Mouse (Mus musculus) heart, embryonic 14.5 days (tissue): ENCODE data around the gene Zfand3. TPM values are rescaled to one million over a fixed set of nuclear protein-coding genes. Genes with fewer than 3 reads are reported as not detected.

Experiments
- ATAC-seq: fragments of 200-750 bp; cut with Nextera tagmentation; 2 replicates; pipeline ENCODE4 v1.8.0; 2017; ENCODE audit warnings: low read depth, moderate TSS enrichment; ENCODE audit not compliant: insufficient number of reproducible peaks, insufficient read depth, low FRiP score
- H3K27ac ChIP-seq, 2 experiments: fragments of 200-500 bp in 1 of 2; fragments of 300-500 bp in 1 of 2; sonication (generic) in 1 of 2; replicated peaks in 1 of 2; 2 replicates each; pipeline ENCODE4 v1.5.1; 2012 to 2014; ENCODE audit warnings: low read depth in 2 of 2, low read length in 2 of 2, control low read depth in 1 of 2, mild to moderate bottlenecking in 1 of 2, mixed read lengths in 1 of 2; ENCODE audit not compliant: control insufficient read depth in 1 of 2, insufficient read depth in 1 of 2
- H3K27me3 ChIP-seq: fragments of 300-500 bp; sonication (generic); 2 replicates; pipeline ENCODE4 v1.6.1; 2014; ENCODE audit warnings: mild to moderate bottlenecking, low read length, control low read depth; ENCODE audit not compliant: control insufficient read depth, insufficient read depth
- H3K36me3 ChIP-seq: fragments of 300-500 bp; sonication (generic); 2 replicates; pipeline ENCODE4 v1.6.1; 2014; ENCODE audit warnings: mild to moderate bottlenecking, control low read depth, low read length, mixed read lengths; ENCODE audit not compliant: control insufficient read depth, insufficient read depth
- H3K4me1 ChIP-seq, 2 experiments: fragments of 200-500 bp in 1 of 2; fragments of 300-500 bp in 1 of 2; sonication (generic) in 1 of 2; 2 replicates each; pipeline ENCODE4 v1.6.1; 2012 to 2014; ENCODE audit warnings: low read length in 2 of 2, control low read depth in 1 of 2, mixed read lengths in 1 of 2; ENCODE audit not compliant: control insufficient read depth in 2 of 2, insufficient read depth in 2 of 2
- H3K4me2 ChIP-seq: fragments of 300-500 bp; sonication (generic); 2 replicates; pipeline ENCODE4 v1.6.1; 2014; ENCODE audit warnings: mild to moderate bottlenecking, low read length
- H3K4me3 ChIP-seq, 2 experiments: fragments of 200-500 bp in 1 of 2; fragments of 300-500 bp in 1 of 2; sonication (generic) in 1 of 2; 2 replicates each; pipeline ENCODE4 v1.5.1; 2012 to 2014; ENCODE audit warnings: low read length in 2 of 2, mild to moderate bottlenecking in 2 of 2, control low read depth in 1 of 2, low read depth in 1 of 2, moderate library complexity in 1 of 2; ENCODE audit not compliant: control insufficient read depth in 1 of 2, insufficient read depth in 1 of 2
- H3K9ac ChIP-seq: fragments of 300-500 bp; sonication (generic); 2 replicates; pipeline ENCODE4 v1.6.1; 2014; ENCODE audit warnings: mild to moderate bottlenecking, low read length
- H3K9me3 ChIP-seq: fragments of 300-500 bp; sonication (generic); 2 replicates; pipeline ENCODE4 v1.6.1; 2016; ENCODE audit warnings: low read length, control low read depth; ENCODE audit not compliant: control insufficient read depth
- WGBS: fragments of 180-500 bp; shearing (Covaris S2); extraction: QIAGEN DNeasy Blood & Tissue Kit; methylation state at CpG from one replicate; pipeline ENCODE4 v1.1.7; 2014; 5-methylcytosine and 5-hydroxymethylcytosine counted together
- polyA plus RNA-seq: library from polyadenylated mRNA; unstranded; fragments of >200 nt; fragmentation: Nextera tagmentation; extraction: Ambion mirVana; gene quantifications from 2 replicates; pipeline ENCODE4 v1.2.1, GENCODE M21; 2014

The Zfand3 gene
- 39.8 and 48.1 TPM in 2 replicates for polyA plus RNA-seq

DNA sequence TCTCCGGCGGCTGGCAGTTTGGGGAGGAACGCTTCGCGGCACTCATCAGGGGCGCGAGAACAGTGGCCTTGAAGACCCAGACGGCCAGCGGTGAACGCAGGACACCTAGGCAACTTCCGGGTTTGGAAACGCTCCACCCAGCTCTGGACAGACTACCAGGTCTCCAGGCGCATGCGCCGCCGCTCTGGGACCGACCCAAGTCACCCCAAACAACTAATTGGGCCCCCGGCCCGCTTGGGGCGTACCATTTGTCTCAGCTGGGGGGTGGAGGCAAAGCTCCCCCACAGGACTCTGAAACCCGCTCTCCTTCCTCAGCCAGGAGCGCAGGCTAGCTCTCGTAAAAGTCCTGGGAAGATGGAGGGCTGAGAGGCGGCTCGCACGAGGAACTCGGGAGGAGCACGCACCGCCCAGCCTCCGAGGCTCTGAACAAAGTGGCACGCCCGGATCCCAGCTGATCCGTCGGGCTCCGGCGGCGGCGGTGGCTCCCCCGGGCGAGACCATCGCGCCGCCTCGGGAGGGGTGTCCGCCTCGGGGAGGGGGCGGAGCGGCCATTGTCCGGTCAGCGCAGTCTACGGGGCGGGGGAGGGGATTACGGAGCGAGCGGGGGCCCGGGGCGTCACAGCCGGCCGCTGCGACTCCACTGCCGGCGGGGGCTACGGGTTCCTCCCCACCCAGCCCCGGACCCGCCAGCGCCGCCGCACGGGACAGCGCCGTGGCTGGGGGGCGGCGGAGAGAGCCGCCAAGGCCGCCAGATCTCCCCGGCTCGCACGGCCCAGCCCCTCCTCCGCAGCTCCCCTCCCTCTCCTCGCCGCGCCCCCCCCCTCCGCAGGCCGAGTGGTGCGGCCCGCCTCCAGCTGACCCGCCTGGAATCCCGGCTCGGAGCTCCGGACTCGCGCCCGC lies at the start of gene Zfand3:
Zfand3 (plus strand) TSS at position 531 of the 900 bp plus-strand sequence.
- no peaks in the 10 kb centered on the region for H3K9me3 ChIP-seq
- peak; percentile 94 for ATAC-seq
- H3K36me3 ChIP-seq: 0 out of 2 replicates have a peak, but pooled peaks cover under 1% of the 10 kb centered on the region
- H3K4me1 ChIP-seq: peaks cover 11 to 34% of the 10 kb centered on the region in 2 experiments
- peak within 1 kb of the TSS; percentile 96 to 99 for H3K4me3 ChIP-seq
- H3K27ac ChIP-seq: peak within 1 kb of the TSS; percentile 100
- peak within 1 kb of the TSS; percentile 92 for H3K4me2 ChIP-seq
- H3K27me3 ChIP-seq: no peaks in the 10 kb centered on the region
- H3K9ac ChIP-seq: peak within 1 kb of the TSS; percentile 99
- WGBS: 0% methylated on average over 60 of the region's 93 CpGs

DNA sequence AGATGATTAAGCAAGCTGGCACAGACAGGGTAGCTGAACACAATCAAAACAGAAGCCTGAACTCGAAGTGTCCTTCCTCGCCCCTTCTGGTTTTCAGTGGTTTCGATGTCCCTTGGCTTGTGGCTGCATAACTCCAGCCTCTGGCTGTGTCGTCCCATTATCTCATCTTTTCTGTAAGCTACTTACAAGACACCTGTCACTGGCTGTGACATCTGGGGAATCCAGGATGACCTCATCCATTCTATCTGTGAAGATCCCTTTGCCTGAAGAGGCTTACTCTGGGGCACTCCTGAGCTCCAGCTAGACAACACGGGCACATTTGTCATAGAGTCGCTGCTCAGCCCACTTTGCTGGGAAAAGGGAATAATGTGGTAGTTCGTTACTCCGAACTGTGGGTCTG lies 48.7 kb upstream of the Zfand3 start:
- H3K27me3 ChIP-seq: no peaks in the 10 kb centered on the region
- H3K4me3 ChIP-seq: no peak overlapping the region
- H3K9ac ChIP-seq: no peak overlapping the region; the same call in 1 of the 2 replicates
- H3K36me3 ChIP-seq: no peaks in the 10 kb centered on the region
- no peak for ATAC-seq
- WGBS: 40% methylated on average over 8 of the region's 8 CpGs
- H3K4me1 ChIP-seq: peaks cover 0 to 4% of the 10 kb centered on the region in 2 experiments; a peak in 2 of 4 replicates
- H3K27ac ChIP-seq: no peak overlapping the region
- H3K9me3 ChIP-seq: 0 out of 2 replicates have a peak, but pooled peaks cover 6% of the 10 kb centered on the region
- no peak overlapping the region for H3K4me2 ChIP-seq

DNA sequence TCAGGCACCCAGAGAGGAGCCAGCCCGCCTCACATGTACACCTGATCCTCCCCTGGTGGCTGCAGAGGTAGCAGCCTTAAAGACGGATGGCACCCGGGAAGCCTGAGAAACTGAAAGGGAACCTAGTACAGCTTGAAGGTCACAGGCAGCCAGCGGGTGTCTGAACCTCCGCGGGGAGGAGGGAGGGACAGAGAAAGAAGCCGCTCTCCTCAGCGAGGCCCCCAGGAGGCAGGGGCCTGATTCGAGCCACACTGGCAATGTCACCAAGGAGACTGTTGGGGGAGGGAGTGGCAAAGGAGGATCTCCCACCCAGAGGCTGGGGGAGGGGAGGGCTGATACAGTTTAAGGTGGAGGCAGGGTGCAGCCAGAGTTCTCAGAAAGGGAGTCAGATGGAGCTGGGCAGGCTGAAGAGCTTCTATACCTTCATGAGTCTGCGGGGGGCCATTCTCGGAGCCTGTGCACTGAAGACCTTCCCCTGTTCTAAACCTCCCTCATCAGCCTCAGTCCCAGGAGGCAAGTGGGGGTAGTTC lies 40.7 kb upstream of the Zfand3 start:
- 0 out of 2 replicates have a peak, but pooled peaks cover 6% of the 10 kb centered on the region for H3K9me3 ChIP-seq
- peak; percentile 43 for ATAC-seq
- peak overlapping the region; percentile 67 for H3K9ac ChIP-seq
- WGBS: 2% methylated on average over 11 of the region's 11 CpGs
- H3K36me3 ChIP-seq: no peaks in the 10 kb centered on the region
- H3K27me3 ChIP-seq: peaks cover 8% of the 10 kb centered on the region; the same call in 1 of the 2 replicates
- peak overlapping the region; percentile 22 to 23 for H3K4me3 ChIP-seq
- peak overlapping the region; percentile 64 for H3K4me2 ChIP-seq
- peak overlapping the region; percentile 56 to 57 for H3K27ac ChIP-seq
- H3K4me1 ChIP-seq: peaks cover 12 to 14% of the 10 kb centered on the region in 2 experiments

DNA sequence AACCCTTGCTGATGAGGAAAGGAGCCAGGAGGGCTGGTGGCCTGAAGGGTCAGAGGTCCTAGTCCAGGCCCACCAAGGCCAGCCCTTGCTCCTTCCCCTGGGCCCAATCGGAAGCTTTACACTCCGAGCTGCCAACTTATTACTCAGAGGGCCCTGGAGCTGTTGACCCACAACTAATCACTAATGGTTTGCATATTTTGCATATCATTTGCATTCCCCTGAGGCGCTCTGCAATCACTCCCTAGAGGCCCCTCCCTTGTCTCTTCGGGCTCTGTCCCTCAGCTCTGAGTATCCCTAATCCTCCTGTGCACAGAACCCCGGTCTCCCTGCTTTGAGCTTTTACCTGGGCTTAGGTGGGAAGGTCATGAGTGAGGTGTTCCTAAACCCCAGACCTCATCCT lies 39.0 kb upstream of the Zfand3 start:
- Histone ChIP-seq H3K4me2 (no peak overlapping the region), H3K4me3 (no peak overlapping the region), H3K9me3 (no peaks in the 10 kb centered on the region), H3K36me3 (no peaks in the 10 kb centered on the region), H3K4me1 (peaks cover 12 to 14% of the 10 kb centered on the region in 2 experiments), H3K9ac (no peak overlapping the region), H3K27me3 (peaks cover 8% of the 10 kb centered on the region; the same call in 1 of the 2 replicates), H3K27ac (no peak overlapping the region)
- no peak for ATAC-seq
- WGBS: 46% methylated on average over 5 of the region's 5 CpGs

DNA sequence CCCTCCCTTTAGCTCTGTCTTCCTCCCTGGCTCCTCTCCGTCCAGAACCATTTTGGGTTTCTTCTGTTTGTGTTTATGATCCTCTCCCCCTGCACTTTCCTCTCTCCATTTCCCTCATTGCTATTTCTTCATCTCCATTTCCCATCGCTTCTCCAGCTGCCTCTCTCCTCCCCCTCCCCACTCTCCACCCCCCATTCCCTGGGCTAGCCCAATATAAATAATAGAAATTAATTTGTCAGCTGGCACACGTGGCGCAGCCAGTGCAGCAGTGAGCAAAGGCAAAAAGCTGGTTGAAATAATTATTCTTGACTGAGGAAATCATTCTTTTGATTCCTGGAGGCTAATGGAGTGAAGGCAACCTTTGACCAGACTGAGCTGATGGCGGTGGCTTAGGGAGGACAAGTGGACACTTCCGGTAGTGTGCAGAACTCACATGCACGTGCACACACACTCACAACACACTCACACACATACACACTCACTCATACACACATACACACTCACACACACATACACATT lies 34.4 kb upstream of the Zfand3 start, which contains the start of gene Mdga1:
Mdga1 (minus strand) TSS at position 51 of the 519 bp plus-strand sequence.
- WGBS: 78% methylated on average over 7 of the region's 7 CpGs
- ATAC-seq: no peak

DNA sequence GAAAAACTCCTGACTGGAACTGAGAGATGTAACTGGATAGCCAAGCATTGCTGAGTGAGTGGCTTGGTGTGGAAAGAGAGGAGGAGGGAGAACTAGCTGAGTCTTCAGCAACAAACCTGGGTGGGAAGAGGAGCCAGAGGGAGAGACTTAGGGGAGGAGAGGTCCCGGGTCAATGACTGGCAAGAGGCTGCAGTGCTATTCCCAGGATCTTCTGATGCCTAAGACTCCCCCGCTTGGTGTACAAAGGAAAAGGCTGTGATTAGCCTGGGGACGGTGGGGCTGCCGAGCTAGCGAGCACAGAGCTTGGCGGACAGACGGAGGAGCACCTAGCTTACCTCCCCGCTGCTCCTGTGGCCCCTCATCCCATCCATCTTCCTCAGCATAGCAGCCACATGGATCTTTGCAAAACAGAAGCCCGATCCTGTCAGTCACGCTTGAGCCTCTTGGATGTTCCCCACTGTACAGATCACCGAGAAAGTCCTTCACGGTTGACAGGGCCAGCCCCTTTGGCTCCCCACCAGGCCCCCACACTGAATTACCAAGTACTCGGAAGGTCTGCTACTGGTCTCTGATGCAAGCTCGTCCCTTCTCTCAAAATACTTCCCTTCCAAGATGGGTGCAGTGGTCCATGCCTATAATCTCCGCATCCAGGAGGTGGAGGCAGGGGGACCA lies 32.6 kb upstream of the Zfand3 start:
- no peaks in the 10 kb centered on the region for H3K27me3 ChIP-seq
- WGBS: 42% methylated on average over 15 of the region's 15 CpGs
- no peak for ATAC-seq
- H3K27ac ChIP-seq: no peak overlapping the region
- no peaks in the 10 kb centered on the region for H3K36me3 ChIP-seq
- H3K4me2 ChIP-seq: no peak overlapping the region
- H3K4me3 ChIP-seq: no peak overlapping the region
- no peak overlapping the region for H3K9ac ChIP-seq
- H3K9me3 ChIP-seq: no peaks in the 10 kb centered on the region
- H3K4me1 ChIP-seq: no peaks in the 10 kb centered on the region

More for the DNA sequence above, 34.4 kb upstream of the Zfand3 start, which contains the start of gene Mdga1:
- no peak within 1 kb of the TSS for H3K4me3 ChIP-seq
- no peaks in the 10 kb centered on the region for H3K4me1 ChIP-seq
- no peak within 1 kb of the TSS for H3K9ac ChIP-seq
- no peak within 1 kb of the TSS for H3K4me2 ChIP-seq
- peaks cover 5% of the 10 kb centered on the region; the same call in 1 of the 2 replicates for H3K27me3 ChIP-seq
- H3K36me3 ChIP-seq: no peaks in the 10 kb centered on the region
- H3K27ac ChIP-seq: no peak within 1 kb of the TSS
- H3K9me3 ChIP-seq: no peaks in the 10 kb centered on the region

DNA sequence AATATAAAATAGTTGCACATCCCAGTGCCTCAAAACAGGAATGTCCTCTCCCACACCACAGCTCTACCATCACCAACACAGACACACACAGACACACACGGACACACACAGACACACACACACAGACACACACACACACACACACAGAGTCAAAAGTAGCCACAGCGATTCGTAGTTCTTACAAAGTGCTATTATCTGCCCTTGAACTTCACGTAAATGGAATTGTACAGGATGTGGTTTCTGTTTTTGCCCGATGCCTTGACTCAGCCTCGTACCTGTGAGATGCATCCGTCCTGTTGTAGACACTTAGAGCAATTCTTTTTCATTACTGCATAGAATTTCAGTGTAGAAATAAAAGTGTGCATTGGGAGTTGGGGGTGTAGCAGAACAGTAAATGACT lies 31.3 kb upstream of the Zfand3 start:
- WGBS: 90% methylated on average over 7 of the region's 7 CpGs
- H3K4me3 ChIP-seq: no peak overlapping the region
- no peaks in the 10 kb centered on the region for H3K27me3 ChIP-seq
- no peaks in the 10 kb centered on the region for H3K9me3 ChIP-seq
- no peak overlapping the region for H3K27ac ChIP-seq
- H3K4me2 ChIP-seq: no peak overlapping the region
- no peaks in the 10 kb centered on the region for H3K4me1 ChIP-seq
- H3K9ac ChIP-seq: no peak overlapping the region
- no peak for ATAC-seq
- no peaks in the 10 kb centered on the region for H3K36me3 ChIP-seq
